Mouse (Mus musculus): ENCODE data around the gene Slc39a2.
"Not testable (repeated sequence)": the region's sequence is repeated elsewhere in the genome, so short reads cannot be mapped to it uniquely, and the experiment has no call there.

Slc39a2 gene

DNA sequence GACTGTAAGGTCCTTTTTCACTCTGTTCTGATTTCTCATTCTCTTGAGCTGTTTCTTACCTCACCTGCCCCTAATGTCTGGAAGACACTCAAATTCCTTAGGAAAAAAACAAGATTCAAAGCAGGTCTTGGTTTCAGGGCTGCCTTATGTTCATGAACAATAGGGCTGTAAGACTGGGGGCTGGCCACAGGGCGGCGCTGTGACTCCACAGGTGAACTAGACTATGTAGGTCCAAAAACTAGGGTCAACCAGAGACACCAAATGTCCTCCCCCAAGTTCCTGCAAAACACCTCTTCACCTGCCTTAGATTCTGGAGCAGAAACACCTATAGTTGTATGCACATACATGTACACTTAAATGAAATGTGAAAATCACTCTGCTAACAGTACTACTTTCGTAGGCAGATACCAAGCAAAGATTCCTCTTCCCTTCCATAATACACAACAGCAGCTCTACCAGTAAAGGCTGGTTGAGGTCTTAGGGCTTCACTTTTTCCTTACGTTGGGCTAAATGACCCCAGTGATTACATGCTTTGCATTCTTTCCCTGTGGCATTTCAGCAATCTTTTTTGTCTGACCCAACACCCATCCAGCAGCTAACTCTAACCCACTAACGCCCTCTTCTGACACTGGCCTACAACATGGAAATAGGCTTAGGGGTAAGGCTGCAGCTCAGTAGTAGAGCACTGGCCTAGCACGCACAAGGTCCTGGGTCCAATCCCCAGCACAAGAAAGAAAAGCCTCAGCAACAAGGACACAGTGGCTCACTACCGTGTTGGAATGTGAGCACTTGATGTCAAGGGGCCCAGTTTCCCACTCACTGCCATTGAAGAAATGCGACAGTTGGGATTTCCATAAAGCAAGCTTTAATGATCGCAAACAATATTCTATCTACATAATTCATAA, 10.4 kb downstream of the Slc39a2 start:
- DNase-seq (ENCODE audit: low read depth, low spot score) = no peak

DNA sequence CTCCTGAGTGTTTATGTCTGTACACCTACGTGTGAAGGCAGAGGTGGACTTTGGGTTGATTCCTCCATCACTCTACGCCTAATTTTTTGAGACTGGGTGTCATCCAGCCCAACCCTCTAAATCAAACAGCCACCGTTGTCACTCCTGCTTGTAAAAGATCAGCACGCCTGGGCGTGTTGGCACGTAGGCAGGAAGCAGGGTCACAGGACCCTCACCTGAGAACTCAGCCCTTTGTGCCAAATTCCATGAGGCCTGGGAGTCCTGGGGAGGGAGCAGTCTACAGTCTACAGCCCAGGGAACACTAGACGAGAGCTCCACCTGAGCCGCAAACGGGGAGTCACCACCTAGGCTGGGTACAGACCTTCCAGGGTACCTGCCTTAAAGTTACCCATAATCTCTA, 11.1 kb downstream of the Slc39a2 start:
- DNase-seq (ENCODE audit: low read depth, low spot score) = no peak

DNA sequence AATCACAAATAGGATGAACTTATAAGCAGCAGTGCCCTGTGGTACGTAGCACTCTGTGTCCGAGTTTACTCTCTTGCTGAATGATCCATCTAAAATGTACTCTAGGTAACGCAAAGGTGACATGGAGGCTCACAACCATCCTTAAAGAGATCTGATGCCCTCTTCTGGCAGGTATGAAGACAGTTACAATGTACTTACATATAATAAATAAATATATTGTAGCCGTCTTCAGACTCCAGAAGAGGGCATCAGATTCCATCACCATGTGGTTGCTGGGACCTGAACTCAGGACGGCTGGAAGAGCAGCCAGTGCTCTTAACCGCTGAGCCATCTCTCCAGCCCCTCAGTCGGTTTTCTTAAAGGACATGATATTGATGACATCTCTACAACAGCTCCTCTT, 12.0 kb downstream of the Slc39a2 start:
- no peak for DNase-seq (ENCODE audit: low read depth, low spot score)

DNA sequence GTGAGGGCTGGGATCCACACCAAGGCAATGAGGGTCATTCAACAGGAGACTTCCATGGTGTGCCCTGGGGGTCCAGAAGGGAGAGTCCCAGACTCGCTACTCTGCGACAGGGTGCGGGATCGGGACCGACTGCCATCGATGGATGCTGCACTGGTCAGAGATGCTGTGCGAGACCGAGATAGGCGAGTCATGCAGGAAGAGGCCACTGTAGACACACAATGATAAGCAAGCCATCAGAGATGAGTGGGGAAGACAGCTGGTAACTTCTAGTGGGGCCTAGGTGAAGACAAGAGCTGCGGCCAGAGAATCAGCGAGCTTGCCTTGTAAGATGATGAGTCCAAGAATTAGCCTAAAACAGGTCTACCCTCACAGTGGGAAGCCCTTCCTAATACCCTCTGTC, 13.4 kb downstream of the Slc39a2 start:
- DNase-seq (ENCODE audit: low read depth, low spot score) = no peak

DNA sequence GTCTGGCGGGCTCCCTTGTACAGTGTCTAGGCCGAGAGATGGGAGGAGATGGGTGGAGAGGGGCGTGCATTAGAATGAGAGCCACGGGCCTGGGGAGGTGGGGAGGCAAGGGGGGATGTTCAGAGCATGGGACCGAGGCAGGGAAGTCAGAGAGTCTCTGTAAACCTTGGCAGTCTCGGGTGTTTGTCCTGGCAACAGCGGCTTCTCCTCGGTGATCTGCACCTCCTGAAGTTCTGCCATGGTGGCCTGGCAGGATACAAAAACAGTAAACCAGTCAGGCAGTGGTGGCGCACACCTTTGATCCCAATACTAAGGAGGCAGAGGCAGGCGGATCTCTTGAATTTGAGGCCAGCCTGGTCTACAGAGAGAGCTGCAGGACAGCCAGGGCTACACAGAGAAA, 18.6 kb downstream of the Slc39a2 start:
- no peak for DNase-seq (ENCODE audit: low read depth, low spot score)

DNA sequence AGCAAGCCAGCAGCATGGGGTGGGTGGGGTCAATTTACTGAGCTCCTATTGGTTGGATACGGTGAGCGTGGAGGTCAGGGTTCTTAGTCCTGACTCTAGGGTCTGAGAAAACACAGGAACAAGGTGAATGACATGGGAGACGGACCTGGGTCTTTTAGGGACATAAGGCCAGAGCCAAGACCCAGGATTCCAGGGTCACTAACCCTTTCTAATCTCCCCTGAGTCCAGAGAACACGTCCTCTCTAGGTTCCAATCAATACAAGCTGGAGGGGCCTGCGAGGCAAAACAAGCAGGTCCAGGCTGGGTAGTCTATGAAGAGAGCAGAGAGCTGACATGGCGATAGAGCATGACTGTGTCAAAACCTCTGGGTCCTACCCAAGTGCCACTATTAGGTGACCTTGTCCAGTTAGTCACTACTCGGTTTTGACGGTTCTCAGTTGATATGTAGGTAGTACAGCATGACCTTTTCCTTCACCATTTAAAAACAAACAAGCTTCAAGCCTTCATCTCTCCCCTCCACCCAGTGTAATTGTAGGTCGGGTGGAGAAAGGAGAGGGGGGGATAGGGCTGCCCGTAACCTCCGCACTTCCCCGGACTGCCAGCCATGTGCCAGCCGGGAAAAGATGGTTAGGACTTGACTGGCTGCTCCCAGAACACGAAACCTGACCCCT, 19.8 kb downstream of the Slc39a2 start:
- no peak for DNase-seq (ENCODE audit: low read depth, low spot score)

DNA sequence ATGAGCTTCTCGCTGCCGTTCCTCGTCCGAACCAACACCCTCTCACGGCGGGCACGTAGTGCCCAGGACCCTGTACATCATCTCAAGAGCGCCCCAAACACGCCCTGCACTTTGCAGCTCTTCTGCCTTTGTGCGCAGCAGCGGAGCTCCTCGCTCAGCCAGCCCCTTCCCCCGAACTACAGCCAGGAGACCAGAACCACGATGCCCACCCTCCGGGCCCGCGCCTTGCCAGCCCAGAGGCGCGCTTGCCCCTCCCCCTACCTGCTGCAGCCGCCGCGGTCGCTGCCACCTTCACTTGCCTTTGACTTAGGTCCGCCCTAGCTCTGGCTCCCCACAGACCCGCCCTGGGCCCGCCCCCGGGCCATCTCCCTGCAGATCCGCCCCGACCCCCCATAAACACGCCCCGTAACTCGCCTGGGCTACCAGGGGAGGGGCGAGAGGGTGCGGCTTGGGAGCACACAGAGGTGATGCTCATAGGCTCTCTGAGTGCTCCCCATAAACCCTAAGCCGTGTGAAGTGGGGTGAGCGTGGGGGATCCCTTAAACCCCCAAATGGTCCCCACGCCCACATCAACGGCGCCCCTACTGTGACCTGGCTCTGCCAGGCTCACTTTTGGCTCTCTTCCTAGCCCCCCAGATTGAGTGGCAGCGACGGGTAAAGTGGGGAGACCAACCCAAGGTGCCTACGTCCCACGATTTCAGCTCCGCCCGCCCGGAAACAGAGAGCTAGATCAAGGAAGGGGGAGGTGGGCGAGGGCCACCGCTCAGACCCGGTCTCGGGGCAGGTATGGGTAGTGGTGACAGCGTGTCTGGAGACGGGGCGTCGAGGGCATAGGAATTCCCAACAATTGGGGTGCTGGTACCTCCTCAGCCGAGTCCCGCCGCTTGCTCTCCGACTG, 20.6 kb downstream of the Slc39a2 start:
- DNase-seq (ENCODE audit: low read depth, low spot score) = no peak

DNA sequence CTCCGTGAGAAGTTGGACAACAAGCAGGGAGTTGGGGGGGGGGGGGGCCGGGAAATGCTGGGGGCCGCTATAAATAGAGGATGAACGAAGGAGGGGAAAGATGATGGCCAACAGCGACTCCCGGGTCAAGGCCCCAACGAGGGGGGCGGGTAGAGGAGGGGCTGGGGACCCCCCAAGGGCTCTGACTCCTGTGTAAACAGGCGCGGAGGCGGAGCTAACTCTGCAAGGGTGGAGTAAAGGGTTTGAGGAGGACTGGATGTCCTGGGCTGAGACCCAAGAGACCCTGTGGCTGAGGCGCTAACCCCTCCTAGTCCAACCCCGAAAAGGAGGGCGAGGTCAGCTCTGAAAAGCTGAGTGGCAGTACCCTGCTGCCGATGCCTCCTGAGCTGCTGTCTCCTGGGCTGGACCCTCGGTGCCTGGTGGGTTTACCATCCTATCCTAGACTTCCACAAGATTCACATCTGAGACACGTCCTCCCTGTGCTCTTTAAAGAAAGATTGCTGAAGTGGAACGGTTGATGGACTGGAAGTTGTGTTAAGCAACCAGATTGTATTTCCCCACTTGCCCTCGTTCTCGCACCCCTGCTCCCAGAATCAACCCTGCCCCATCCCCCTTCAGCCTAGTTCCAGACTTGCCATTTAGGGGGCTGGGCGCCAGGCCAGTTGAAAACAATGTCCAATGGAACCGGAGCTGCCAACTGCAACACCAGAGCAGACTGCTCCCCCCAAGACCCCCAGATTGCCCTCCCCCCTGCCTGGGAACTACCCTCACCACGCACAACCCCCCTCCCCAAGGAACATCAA, 21.5 kb downstream of the Slc39a2 start, which contains the start of gene Ndrg2:
TSS of gene Ndrg2 (minus strand) at position 199 of the 803 bp plus-strand sequence.
- no peak for DNase-seq (ENCODE audit: low read depth, low spot score)

DNA sequence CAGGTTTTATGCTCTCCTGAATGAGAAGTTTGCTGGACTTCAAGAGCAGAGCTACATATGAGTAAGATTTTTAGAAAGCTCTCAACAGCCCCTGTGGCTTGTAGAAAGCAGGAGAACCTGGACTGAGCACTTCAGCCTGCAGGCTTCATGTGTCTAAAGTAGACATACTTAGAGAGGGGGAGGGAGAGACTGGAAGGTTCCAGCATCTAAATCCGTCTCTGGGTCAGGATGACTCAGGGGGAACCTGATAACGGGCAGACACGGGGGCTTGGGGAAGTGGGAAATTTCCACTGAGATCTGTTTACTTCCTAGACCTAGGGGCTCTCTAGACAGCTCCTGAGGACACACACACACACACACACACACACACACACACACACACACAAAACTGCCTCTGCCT, 22.3 kb downstream of the Slc39a2 start:
- no peak for DNase-seq (ENCODE audit: low read depth, low spot score)

DNA sequence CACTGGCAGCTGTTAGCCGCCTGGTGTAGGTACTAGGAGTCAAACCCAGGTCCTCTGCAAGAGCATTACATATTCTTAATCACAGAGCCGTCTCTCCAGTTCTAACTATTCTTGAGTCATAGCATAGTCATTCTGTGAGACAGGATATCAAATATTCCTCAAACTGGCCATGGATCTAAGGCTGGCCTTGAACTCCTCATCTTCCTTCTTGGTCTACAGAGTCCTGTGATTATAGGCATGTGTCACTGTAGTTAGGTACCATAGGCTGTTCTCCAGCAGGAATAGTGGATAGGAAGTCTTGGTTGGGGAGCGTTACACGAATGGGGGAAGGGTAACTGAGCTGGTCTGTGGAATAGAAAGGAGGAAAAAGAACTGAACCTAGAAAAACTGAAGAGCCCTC, 23.9 kb downstream of the Slc39a2 start:
- DNase-seq (ENCODE audit: low read depth, low spot score) = no peak

DNA sequence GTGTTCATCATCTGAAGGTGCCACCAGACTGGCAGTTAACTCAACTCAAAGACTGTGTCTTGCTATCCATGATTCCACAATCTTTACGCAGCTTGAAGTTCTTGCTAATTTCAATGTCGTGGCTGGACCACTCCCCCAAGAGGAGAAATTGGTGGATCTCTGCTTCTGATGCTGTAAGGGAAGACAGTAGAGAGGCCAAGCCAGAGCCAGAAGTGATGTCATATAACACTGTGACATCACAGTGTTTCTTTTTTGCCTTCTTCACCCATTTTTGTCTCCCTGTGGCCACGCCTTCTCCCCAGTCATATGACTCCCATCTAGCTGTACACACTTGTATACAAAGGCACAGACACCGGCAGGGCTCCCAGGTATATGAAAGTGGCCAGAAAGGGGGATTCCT, 25.4 kb downstream of the Slc39a2 start, which contains the start of gene Tppp2:
TSS of gene Tppp2 (plus strand) at position 301 of the 400 bp plus-strand sequence.
- DNase-seq (ENCODE audit: low read depth, low spot score) = no peak

DNA sequence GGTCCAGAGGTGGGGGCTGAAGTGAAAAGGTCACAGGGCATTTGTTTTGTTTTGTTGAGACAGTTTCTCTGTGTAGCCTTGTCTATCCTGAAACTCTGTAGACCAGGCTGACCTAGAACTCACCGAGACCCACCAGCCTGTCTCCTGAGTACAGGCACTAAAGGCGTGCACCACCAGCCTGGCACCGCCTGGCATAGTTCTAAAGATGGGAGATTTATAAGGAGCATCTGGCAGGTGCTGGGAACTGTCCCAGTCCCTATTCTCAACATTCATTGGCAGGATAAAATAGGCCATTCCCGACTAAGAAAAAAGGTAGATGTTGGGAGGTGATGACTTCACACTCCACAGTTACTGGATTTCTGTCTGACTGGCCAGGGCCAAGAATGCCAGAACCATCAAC, 26.3 kb downstream of the Slc39a2 start:
- no peak for DNase-seq (ENCODE audit: low read depth, low spot score)

DNA sequence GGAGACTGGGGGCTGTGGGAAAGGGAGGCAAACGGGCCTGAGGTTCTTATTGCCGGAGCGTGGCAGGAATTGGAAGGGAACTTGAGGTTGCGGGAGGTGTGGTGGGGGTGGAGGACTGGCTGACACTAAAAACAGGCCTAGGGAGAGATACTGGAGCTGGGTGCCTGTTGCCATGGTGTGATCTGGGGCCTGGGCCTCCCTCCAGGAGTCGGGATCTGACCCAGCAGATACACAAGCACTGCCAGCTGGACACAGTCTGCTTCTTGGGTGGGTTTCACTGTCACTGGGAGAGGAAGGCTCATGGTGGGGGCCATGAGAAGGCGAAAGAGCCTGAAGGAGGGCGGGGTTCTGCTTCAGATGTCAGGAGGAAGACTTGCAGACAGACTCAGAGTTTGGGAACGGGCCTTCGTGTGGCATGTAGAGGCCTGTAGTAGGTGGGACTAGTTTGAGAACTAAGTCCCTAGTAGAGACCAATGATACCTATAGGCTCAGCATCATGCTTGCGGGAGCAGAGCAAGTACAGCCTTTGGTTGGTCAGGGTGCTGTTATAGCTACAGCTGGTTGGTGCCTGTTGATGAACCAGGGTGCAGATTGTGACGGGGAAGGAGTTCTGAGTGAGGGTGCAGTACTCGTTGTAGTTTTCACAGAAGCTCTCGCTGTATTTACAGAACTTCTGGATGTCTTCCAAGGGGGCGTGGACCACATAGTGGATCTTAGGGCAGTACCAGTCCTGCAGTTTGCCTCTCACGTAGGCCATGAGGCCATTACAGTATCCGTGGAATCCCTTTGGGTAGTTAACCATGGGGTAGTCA, 29.3 kb downstream of the Slc39a2 start:
- DNase-seq (ENCODE audit: low read depth, low spot score) = no peak

DNA sequence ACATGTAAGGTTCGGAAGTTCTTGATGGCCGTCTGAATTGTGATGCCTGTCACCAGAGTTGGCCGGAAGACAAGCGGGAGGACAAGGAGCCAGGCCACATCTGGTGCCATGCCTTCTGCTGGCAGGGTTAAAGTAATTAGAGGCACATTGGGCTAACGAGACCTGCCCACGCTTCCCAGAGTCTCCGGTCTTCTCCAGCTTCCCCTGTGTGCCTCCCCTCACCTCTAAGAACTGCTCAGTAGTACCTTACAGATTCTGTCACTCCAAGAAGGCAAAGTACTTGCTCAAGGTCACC, 29.8 kb downstream of the Slc39a2 start, which contains the start of gene Rnase13:
TSS of gene Rnase13 (minus strand) at position 203 of the 295 bp plus-strand sequence.
- no peak for DNase-seq (ENCODE audit: low read depth, low spot score)

DNA sequence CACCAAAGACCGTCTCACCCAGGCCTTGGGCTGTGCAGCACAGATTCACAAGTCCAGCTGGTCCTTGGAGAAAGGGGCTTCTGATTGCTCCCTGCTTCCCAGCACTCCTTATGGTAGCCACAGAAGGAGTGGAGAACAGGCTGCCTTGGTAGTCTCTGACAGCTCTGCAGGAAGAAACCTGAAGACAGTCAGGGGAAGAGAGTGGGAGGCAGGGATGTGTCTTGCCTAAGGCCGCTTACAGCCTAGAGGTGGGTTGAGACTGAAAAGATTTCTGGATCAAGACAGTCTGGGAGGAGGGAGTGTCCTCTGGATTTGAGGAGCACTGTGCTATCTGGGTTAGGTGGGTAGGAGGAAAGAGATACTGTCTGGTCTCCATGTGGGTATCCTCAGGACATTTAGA, 30.2 kb downstream of the Slc39a2 start:
- no peak for DNase-seq (ENCODE audit: low read depth, low spot score)

DNA sequence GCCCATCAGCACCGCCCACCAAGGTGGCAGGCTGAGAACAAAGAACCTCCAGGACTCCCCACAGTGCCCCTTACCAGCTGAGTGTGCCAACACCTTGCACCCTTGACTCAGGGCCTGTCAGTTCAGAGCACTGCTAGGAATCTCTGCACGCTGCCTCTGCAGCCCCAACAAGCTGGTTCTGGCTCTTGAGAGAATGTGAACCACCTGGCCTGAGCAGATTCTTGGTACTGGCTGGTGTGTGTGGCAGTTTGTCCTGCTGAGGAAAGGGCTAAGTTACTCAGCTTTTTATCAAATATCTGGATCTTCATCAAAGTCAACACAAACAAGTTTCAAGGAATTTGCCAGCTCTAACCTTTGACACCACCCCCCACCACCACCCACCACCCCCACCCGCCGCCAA, 30.8 kb downstream of the Slc39a2 start:
- no peak for DNase-seq (ENCODE audit: low read depth, low spot score)

DNA sequence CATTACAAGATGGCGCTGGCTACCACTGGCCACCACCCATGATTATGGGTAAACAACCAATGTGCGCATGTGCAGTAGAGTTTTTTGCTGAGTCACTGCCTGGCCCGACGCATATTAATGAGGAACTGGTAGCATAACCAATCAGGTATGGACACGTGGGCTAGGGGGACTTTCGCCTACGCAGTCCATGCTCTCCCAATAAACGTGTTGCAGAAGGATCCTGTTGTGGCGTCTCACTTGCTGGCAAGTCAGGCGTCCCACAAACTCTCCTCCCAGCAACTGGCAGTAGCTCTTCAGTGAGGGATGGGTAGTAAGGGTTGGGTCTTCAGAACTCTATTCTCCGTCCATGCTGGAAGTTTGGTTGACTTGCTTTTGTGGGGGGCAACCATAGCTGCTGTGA, 34.2 kb downstream of the Slc39a2 start:
- not testable (repeated sequence) for DNase-seq (ENCODE audit: low read depth, low spot score)

DNA sequence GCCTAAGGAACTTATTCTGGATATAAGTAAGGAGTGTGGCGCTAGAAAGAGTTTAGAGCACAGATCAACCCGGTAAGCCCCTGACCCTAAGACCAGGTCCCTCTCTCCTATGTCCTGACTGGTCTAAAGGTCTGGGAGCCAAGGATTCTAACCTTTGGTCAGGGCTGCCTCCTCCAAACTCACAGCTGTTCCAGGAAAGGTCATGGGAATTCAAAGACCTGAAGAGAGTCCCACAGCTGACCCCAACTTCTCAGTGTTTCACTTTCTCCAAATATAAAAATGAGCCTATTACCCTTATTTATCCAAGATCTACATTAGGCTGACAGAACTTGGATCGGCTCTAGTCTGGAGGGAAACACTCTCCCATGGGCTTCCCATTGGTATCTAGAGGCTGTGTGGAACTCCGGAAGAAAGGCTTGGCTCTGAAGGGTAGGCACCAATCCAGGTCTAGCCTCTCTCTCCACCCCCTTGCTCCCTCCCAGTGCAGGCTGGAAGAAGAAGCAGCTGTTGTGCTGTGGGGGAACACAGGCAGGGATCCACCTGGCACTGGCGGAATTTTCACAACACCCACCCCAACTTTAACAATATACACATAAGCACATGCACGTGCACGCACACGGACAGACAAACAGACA, 36.7 kb downstream of the Slc39a2 start:
- DNase-seq (ENCODE audit: low read depth, low spot score) = no peak

DNA sequence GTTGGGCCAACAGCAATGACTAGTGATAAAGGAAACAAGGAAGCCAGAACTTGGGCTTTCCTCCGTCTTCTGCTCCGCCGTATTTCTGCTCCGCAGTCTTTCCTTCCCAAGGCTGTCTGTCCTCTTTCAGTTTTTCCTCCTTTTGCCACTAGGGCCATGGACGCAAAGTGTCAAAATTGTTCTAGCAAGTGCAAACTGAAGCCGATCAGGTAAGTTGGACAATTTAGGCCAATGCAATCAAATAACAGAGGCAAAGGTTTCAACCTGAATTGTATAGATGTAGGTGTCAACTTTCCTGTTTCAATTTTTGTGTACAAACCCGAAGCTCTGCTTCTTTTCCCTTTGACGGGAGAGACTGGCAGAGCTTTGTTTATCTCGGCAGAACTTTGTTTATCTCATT, 37.3 kb downstream of the Slc39a2 start:
- no peak for DNase-seq (ENCODE audit: low read depth, low spot score)

DNA sequence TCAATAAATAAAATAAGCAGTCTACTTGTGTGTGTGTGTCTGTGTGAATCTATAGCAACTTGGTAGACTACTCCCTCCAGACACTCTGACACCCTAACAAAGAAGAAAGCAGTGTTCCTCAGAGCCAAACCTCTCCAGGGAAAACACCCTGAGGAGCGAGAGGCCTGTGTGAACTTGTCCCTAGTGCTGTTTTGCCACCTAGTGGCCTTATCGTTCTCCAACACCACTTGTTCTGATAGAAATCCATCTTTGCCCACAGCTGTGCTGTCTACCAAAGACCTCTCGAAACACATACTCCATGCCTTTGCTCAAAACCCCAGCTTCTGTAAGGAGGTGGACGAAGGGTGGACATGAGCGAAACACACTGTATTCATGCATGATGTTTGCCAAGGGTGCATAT, 38.1 kb downstream of the Slc39a2 start:
- DNase-seq (ENCODE audit: low read depth, low spot score) = no peak

Measured in WW6 (cell line).